Mouse (Mus musculus) liver, adult 2 months (tissue): ENCODE data around the gene Zfp13. TPM values are rescaled to one million over a fixed set of nuclear protein-coding genes. Genes with fewer than 3 reads are reported as not detected.
"Not testable (repeated sequence)": the region's sequence is repeated elsewhere in the genome, so short reads cannot be mapped to it uniquely, and the experiment has no call there.

ENCODE experiments used
- DNase-seq: peaks from one replicate; pipeline ENCODE4 v3.0.0-alpha.2; 2011; ENCODE audit warnings: low read depth, low spot score; ENCODE audit errors: extremely low read depth
- H3K27ac ChIP-seq: fragments of 200-500 bp; replicated peaks from 2 replicates; pipeline ENCODE4 v1.5.1; 2012; ENCODE audit warnings: low read depth, mild to moderate bottlenecking, control low read depth, inconsistent platforms, low read length; ENCODE audit not compliant: insufficient read depth
- H3K27me3 ChIP-seq: fragments of 200-500 bp; 2 replicates; pipeline ENCODE4 v1.6.1; 2012; ENCODE audit warnings: mild to moderate bottlenecking, moderate library complexity, low read length, inconsistent platforms; ENCODE audit not compliant: control insufficient read depth, insufficient read depth
- H3K36me3 ChIP-seq: fragments of 200-500 bp; 2 replicates; pipeline ENCODE4 v1.6.1; 2012; ENCODE audit warnings: low read length, inconsistent platforms; ENCODE audit not compliant: control insufficient read depth, insufficient read depth
- H3K4me1 ChIP-seq: fragments of 200-500 bp; 2 replicates; pipeline ENCODE4 v1.6.1; 2011; ENCODE audit warnings: low read length; ENCODE audit not compliant: control insufficient read depth, insufficient read depth
- H3K4me3 ChIP-seq: fragments of 200-500 bp; 2 replicates; pipeline ENCODE4 v1.5.1; 2011; ENCODE audit warnings: low read depth, mild to moderate bottlenecking, control low read depth, low read length, moderate library complexity; ENCODE audit not compliant: insufficient read depth
- H3K79me2 ChIP-seq: fragments of 200-500 bp; 2 replicates; pipeline ENCODE4 v1.6.1; 2012; ENCODE audit warnings: inconsistent platforms, mild to moderate bottlenecking, low read length, moderate library complexity; ENCODE audit not compliant: control insufficient read depth, insufficient read depth
- H3K9ac ChIP-seq: fragments of 200-500 bp; 2 replicates; pipeline ENCODE4 v1.6.1; 2012; ENCODE audit warnings: low read depth, mild to moderate bottlenecking, control low read depth, inconsistent platforms, low read length
- CTCF ChIP-seq: fragments of 200-500 bp; IDR thresholded peaks from 2 replicates; pipeline ENCODE4 v1.5.1; 2011; ENCODE audit warnings: low read depth, low read length, control low read depth
- POLR2A ChIP-seq: fragments of 200-500 bp; IDR thresholded peaks from 2 replicates; pipeline ENCODE4 v1.6.1; 2011; ENCODE audit warnings: low read length, control low read depth; ENCODE audit not compliant: insufficient read depth; ENCODE audit errors: extremely low read depth
- WGBS: fragments of 180-500 bp; shearing (Covaris S2); methylation state at CpG from one replicate; pipeline ENCODE4 v1.1.7; 2018; 5-methylcytosine and 5-hydroxymethylcytosine counted together
- polyA plus RNA-seq: library from polyadenylated mRNA; depleted of rRNA; stranded (reverse); fragments of >200 nt; gene quantifications from 2 replicates; pipeline ENCODE4 v1.2.3, GENCODE M21; 2012; rRNA removed
- total RNA-seq: library from RNA; depleted of rRNA; stranded (reverse); fragments of >200 nt; gene quantifications from 2 replicates; pipeline ENCODE4 v1.2.3, GENCODE M21; 2014; rRNA removed

Zfp13 gene
- total and polyA plus RNA-seq, 2 experiments = 2.0 to 3.2 TPM

GRCm38 (mm10) chr17:23537554-23538255 lies 61.6 kb downstream of the Zfp13 start:
- Histone ChIP-seq H3K27me3 (peaks cover 6% of the 10 kb centered on the region; the same call in 1 of the 2 replicates), H3K4me3 (no peak overlapping the region), H3K79me2 (no peaks in the 10 kb centered on the region), H3K27ac (no peak overlapping the region), H3K36me3 (no peaks in the 10 kb centered on the region), H3K9ac (no peak overlapping the region), H3K4me1 (no peaks in the 10 kb centered on the region; the same call in 1 of the 2 replicates)
- WGBS = 10% methylated on average over 27 of the region's 27 CpGs
- TF ChIP-seq POLR2A (no peak), CTCF (no peak)
- no peak for DNase-seq

- not testable (repeated sequence) for H3K79me2 ChIP-seq, H3K4me1 ChIP-seq, H3K36me3 ChIP-seq, H3K27me3 ChIP-seq, H3K4me3 ChIP-seq, H3K9ac ChIP-seq, H3K27ac ChIP-seq
- DNase-seq = peak; percentile 58
- 1% methylated on average over 18 of the region's 29 CpGs for WGBS
These were observed 64.1 kb downstream of the Zfp13 start for GRCm38 (mm10) chr17:23535046-23535788.

- 8% methylated on average over 11 of the region's 23 CpGs for WGBS
- not testable (repeated sequence) for H3K9ac ChIP-seq
These were observed 65.4 kb downstream of the Zfp13 start for GRCm38 (mm10) chr17:23533591-23534490.

GRCm38 (mm10) chr17:23531408-23531807 lies 67.9 kb downstream of the Zfp13 start:
- not testable (repeated sequence) for H3K27me3 ChIP-seq

More at GRCm38 (mm10) chr17:23533591-23534490, 65.4 kb downstream of the Zfp13 start:
- H3K36me3 ChIP-seq, H3K79me2 ChIP-seq, H3K4me3 ChIP-seq, H3K4me1 ChIP-seq, H3K27me3 ChIP-seq, H3K27ac ChIP-seq: not testable (repeated sequence)
- DNase-seq = peak; percentile 32

More at GRCm38 (mm10) chr17:23531408-23531807, 67.9 kb downstream of the Zfp13 start:
- not testable (repeated sequence) for H3K9ac ChIP-seq, H3K4me3 ChIP-seq, H3K79me2 ChIP-seq, DNase-seq, H3K4me1 ChIP-seq, H3K27ac ChIP-seq, H3K36me3 ChIP-seq
- 30% methylated on average over 1 of the region's 1 CpGs for WGBS

Other genes starting within 250 kb of the Zfp13 start
- not detected in 2 replicates for gene Vmn2r116, start 214.9 kb downstream of the Zfp13 start, total RNA-seq
- gene Vmn2r116, start 214.9 kb downstream of the Zfp13 start, polyA plus RNA-seq = not detected in 2 replicates
- gene Vmn2r117, start 119.8 kb downstream of the Zfp13 start, total RNA-seq = not detected in 2 replicates
- not detected in 2 replicates for gene Vmn2r117, start 119.8 kb downstream of the Zfp13 start, polyA plus RNA-seq
- 4.5 and 4.8 TPM in 2 replicates for gene Zfp213, start 35.2 kb downstream of the Zfp13 start, total RNA-seq
- gene Zfp213, start 35.2 kb downstream of the Zfp13 start, polyA plus RNA-seq = 7.6 and 10.7 TPM in 2 replicates
- not detected in 2 replicates for gene Zscan10, start 1.4 kb upstream of the Zfp13 start, total RNA-seq
- not detected in 2 replicates for gene Zscan10, start 1.4 kb upstream of the Zfp13 start, polyA plus RNA-seq
- gene Mmp25, start 45.8 kb upstream of the Zfp13 start, total RNA-seq = under 0.01 TPM in 1 of 2 replicates, not detected in the other
- 0.06 and 0.10 TPM in 2 replicates for gene Mmp25, start 45.8 kb upstream of the Zfp13 start, polyA plus RNA-seq
- gene Bicdl2, start 61.0 kb upstream of the Zfp13 start, total RNA-seq = 0.09 TPM in 1 of 2 replicates, not detected in the other
- 0.05 TPM in 1 of 2 replicates, not detected in the other for gene Bicdl2, start 61.0 kb upstream of the Zfp13 start, polyA plus RNA-seq
- gene Hcfc1r1, start 74.1 kb upstream of the Zfp13 start, total RNA-seq = 9.3 and 11.5 TPM in 2 replicates
- gene Hcfc1r1, start 74.1 kb upstream of the Zfp13 start, polyA plus RNA-seq = 142 and 189 TPM in 2 replicates
- gene Thoc6, start 74.4 kb upstream of the Zfp13 start, total RNA-seq = 6.0 and 6.8 TPM in 2 replicates
- gene Thoc6, start 74.4 kb upstream of the Zfp13 start, polyA plus RNA-seq = 10.2 and 10.3 TPM in 2 replicates
- gene Tnfrsf12a, start 78.0 kb upstream of the Zfp13 start, total RNA-seq = 4.0 TPM in 2 replicates
- 6.0 and 7.1 TPM in 2 replicates for gene Tnfrsf12a, start 78.0 kb upstream of the Zfp13 start, polyA plus RNA-seq
- gene Cldn6, start 79.8 kb upstream of the Zfp13 start, total RNA-seq = not detected in 2 replicates
- gene Cldn6, start 79.8 kb upstream of the Zfp13 start, polyA plus RNA-seq = 0.46 and 0.54 TPM in 2 replicates
- gene Cldn9, start 84.5 kb upstream of the Zfp13 start, total RNA-seq = not detected in 2 replicates
- not detected in 2 replicates for gene Cldn9, start 84.5 kb upstream of the Zfp13 start, polyA plus RNA-seq
- under 0.01 TPM in 1 of 2 replicates, not detected in the other for gene 1520401A03Rik, start 123.3 kb upstream of the Zfp13 start, total RNA-seq
- not detected in 2 replicates for gene 1520401A03Rik, start 123.3 kb upstream of the Zfp13 start, polyA plus RNA-seq
- 0.18 and 1.0 TPM in 2 replicates for gene Pkmyt1, start 126.8 kb upstream of the Zfp13 start, total RNA-seq
- gene Pkmyt1, start 126.8 kb upstream of the Zfp13 start, polyA plus RNA-seq = 1.6 and 2.6 TPM in 2 replicates
- 1.3 and 1.6 TPM in 2 replicates for gene Paqr4, start 141.4 kb upstream of the Zfp13 start, total RNA-seq
- 3.1 and 3.7 TPM in 2 replicates for gene Paqr4, start 141.4 kb upstream of the Zfp13 start, polyA plus RNA-seq
- not detected in 2 replicates for gene Kremen2, start 146.3 kb upstream of the Zfp13 start, total RNA-seq
- 0.06 TPM in 1 of 2 replicates, not detected in the other for gene Kremen2, start 146.3 kb upstream of the Zfp13 start, polyA plus RNA-seq
- gene Flywch1, start 172.1 kb upstream of the Zfp13 start, total RNA-seq = 11.1 and 12.6 TPM in 2 replicates
- gene Flywch1, start 172.1 kb upstream of the Zfp13 start, polyA plus RNA-seq = 13.8 and 14.2 TPM in 2 replicates
- 1.5 and 1.8 TPM in 2 replicates for gene Flywch2, start 186.6 kb upstream of the Zfp13 start, total RNA-seq
- 1.5 and 2.6 TPM in 2 replicates for gene Flywch2, start 186.6 kb upstream of the Zfp13 start, polyA plus RNA-seq
- 33.0 and 46.5 TPM in 2 replicates for gene Srrm2, start 191.0 kb upstream of the Zfp13 start, total RNA-seq
- gene Srrm2, start 191.0 kb upstream of the Zfp13 start, polyA plus RNA-seq = 177 and 316 TPM in 2 replicates
- 153 and 187 TPM in 2 replicates for gene Elob, start 229.6 kb upstream of the Zfp13 start, total RNA-seq
- 276 and 336 TPM in 2 replicates for gene Elob, start 229.6 kb upstream of the Zfp13 start, polyA plus RNA-seq
- not detected in 2 replicates for gene Prss33, start 236.6 kb upstream of the Zfp13 start, total RNA-seq
- not detected in 2 replicates for gene Prss33, start 236.6 kb upstream of the Zfp13 start, polyA plus RNA-seq
- gene Prss32, start 244.4 kb upstream of the Zfp13 start, total RNA-seq = not detected in 2 replicates
- gene Prss32, start 244.4 kb upstream of the Zfp13 start, polyA plus RNA-seq = 0.24 and 0.45 TPM in 2 replicates
- gene Prss41, start 244.7 kb upstream of the Zfp13 start, total RNA-seq = 0.13 TPM in 1 of 2 replicates, not detected in the other
- gene Prss41, start 244.7 kb upstream of the Zfp13 start, polyA plus RNA-seq = 0.05 and 0.16 TPM in 2 replicates